Mouse (Mus musculus): Measurements from ENCODE around the gene Sema3f.

The Sema3f gene

DNA sequence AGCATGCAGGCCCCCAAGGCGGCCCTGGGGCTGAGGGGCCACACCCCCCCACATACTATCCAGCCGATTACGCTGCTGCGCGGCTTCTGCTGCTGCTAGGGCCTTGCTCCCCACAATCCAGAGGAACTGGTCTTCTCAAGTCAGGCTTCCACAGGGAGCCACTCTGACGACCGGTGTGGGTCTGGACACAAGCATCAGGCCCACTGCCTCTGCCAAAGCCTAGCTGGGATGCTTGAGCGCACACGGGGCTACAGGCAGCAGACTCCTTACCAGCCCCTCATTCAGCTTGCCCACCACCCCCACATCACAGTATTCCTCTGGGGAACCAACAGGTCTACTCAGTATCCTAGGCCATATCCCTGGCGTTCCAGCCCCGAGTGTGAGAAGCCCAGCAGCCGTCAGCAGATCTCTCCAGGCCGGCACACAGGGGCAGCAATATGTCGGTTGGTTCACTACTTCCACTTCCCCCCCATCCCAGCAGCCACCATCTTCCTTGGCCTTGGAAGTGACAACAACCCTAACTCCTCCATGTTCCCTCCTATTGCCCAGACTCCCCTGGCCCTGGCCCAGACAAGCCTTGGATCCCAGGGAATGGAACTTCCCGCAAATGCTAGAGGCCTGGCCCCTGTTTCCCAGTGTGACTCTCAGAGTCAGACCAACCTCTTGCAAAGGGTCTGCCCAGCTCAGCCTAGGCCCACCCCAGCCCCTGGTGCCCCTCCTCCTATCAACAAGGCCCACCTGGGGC, 76.4 kb downstream of the Sema3f start:
- DNase-seq (ENCODE audit: low spot score in 2 of 2): peak in 1 of 2 experiments; percentile 39

DNA sequence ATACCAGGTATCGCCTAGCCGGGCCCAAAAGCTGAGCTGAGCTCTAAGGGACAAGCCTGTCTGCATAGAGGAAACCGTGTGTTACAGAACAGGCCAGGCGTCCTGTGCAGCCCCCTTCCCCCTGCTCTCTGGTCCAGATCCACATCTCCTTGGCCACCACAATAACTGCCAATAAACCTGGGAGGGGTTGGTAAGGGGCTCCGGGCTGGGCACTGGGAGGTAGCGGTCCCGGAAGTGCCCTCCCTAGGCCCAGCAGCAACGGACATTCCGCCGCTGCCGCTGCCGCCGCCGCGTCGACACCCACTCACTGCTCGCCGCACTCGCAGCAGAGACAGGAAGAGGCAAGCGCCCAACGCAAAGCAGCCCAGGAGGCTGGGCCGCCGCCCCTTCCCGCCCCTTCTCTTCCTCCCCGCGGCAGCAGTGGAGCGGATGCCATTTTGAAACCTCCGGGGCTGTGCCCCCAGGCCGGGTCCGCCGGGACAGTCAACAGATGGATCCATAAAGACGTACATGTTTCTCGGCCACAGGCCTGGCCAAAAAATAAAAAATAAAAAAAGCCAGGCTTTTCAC, 77.1 kb downstream of the Sema3f start:
- DNase-seq (ENCODE audit: low spot score in 2 of 2): peak; percentile 58 to 67

DNA sequence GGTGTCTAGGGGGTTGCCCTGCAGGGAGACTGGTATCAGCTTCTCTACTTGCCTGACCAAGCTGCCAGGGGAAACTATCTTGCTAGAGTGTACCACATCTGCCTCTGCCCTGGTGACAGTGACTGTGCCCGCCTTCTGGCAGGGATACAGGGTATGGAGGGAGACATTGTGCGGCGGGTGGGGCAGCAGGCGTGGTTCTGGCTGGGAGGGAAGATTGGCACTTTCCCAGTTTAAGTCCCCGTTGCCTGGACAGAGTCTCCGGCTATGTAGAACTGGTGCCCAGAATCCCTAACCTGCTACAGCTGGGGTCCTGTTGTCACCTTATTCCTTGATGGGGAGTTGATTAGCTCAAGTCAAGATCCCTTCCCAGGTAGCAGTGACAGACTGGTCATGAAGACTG, 77.8 kb downstream of the Sema3f start:
- DNase-seq (ENCODE audit: low spot score in 2 of 2): no peak

DNA sequence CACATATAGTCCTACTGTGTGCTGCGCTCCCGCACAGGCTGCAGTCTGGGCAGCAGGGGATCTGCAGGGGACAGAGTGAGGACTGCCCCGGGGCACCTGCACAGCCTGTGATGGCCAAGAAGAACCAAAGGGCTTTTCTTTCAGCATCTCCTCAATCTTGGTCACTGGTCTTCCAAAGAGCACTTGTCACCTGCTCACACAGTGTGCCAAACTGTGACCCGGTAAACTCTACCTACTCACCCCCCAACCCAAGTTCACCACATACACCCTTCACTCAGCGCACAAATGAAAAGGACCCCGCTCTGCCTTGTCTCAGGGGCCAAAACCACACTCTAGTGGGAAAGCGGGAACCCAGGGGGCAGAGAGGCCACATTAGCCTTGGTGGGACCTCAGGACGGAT, 78.4 kb downstream of the Sema3f start:
- DNase-seq (ENCODE audit: low spot score in 2 of 2): no peak

All from frontal cortex, postnatal 25 days (tissue).